Mouse (Mus musculus): ENCODE measurements around the gene Golim4.

The Golim4 gene

GRCm38 (mm10) chr3:75917770-75918503, 38.8 kb downstream of the Golim4 start:
- DNase-seq = no peak

GRCm38 (mm10) chr3:75912786-75913185, 44.0 kb downstream of the Golim4 start:
- DNase-seq = no peak

GRCm38 (mm10) chr3:75910768-75911167, 46.0 kb downstream of the Golim4 start:
- DNase-seq = no peak

GRCm38 (mm10) chr3:75910257-75910656, 46.5 kb downstream of the Golim4 start:
- DNase-seq = no peak

GRCm38 (mm10) chr3:75901903-75902598, 54.7 kb downstream of the Golim4 start:
- no peak for DNase-seq

GRCm38 (mm10) chr3:75895075-75895474, 61.7 kb downstream of the Golim4 start:
- DNase-seq = no peak

- no peak for DNase-seq
Observed at GRCm38 (mm10) chr3:75891581-75891980, 65.2 kb downstream of the Golim4 start.

- DNase-seq = no peak
Observed at GRCm38 (mm10) chr3:75889323-75889722, 67.4 kb downstream of the Golim4 start.

GRCm38 (mm10) chr3:75881582-75881981, 75.2 kb downstream of the Golim4 start:
- no peak for DNase-seq

GRCm38 (mm10) chr3:75879269-75879668, 77.5 kb downstream of the Golim4 start:
- DNase-seq = no peak

- DNase-seq = no peak
Observed at GRCm38 (mm10) chr3:75868886-75869285, 87.9 kb downstream of the Golim4 start.

- no peak for DNase-seq
Observed at GRCm38 (mm10) chr3:75864203-75864602, 92.5 kb downstream of the Golim4 start.

GRCm38 (mm10) chr3:75861677-75862076, 95.1 kb downstream of the Golim4 start:
- no peak for DNase-seq

GRCm38 (mm10) chr3:75860760-75861159, 96.0 kb downstream of the Golim4 start:
- DNase-seq = peak; percentile 35

- no peak for DNase-seq
Observed at GRCm38 (mm10) chr3:75835286-75835967, 121.3 kb downstream of the Golim4 start.

GRCm38 (mm10) chr3:75834827-75835226, 121.9 kb downstream of the Golim4 start:
- no peak for DNase-seq

All from kidney, adult 11 months (tissue).